Mouse (Mus musculus): ENCODE data around the gene Ccpg1.

- TF ChIP-seq CTCF (IDR thresholded peaks at IDR 0.05; ENCODE audit: low read depth) (no peak), EP300 (IDR thresholded peaks at IDR 0.05; ENCODE audit: low read depth) (no peak)
Measured at GRCm38 (mm10) chr9:72996806-72997205, 11.6 kb downstream of the Ccpg1 start.
